Mouse (Mus musculus): ENCODE measurements at regions not wholly inside any gene's neighbourhood (a gene's known extent, or its start where the extent isn't known, plus 50 kb on each side); places are given as distances from the start of the nearest gene placed in this dataset.

GRCm38 (mm10) chr16:47081896-47082295 lies 583.6 kb upstream of the Nectin3 start:
- no peak for DNase-seq (ENCODE audit: low spot score in 2 of 2)

GRCm38 (mm10) chr16:47080330-47080729 lies 582.0 kb upstream of the Nectin3 start:
- DNase-seq (ENCODE audit: low spot score in 2 of 2), result no peak

- DNase-seq (ENCODE audit: low spot score in 2 of 2), result no peak
These were observed 561.1 kb upstream of the Nectin3 start for GRCm38 (mm10) chr16:47059293-47059963.

GRCm38 (mm10) chr16:47058811-47059210 lies 560.5 kb upstream of the Nectin3 start:
- no peak for DNase-seq (ENCODE audit: low spot score in 2 of 2)

GRCm38 (mm10) chr16:47025971-47026370 lies 527.6 kb upstream of the Nectin3 start:
- peak in 1 of 2 experiments; percentile 4 for DNase-seq (ENCODE audit: low spot score in 2 of 2)

- DNase-seq (ENCODE audit: low spot score in 2 of 2), result no peak
These were observed 519.2 kb upstream of the Nectin3 start for GRCm38 (mm10) chr16:47017486-47017885.

- no peak for DNase-seq (ENCODE audit: low spot score in 2 of 2)
These were observed 484.7 kb upstream of the Nectin3 start for GRCm38 (mm10) chr16:46982910-46983600.

GRCm38 (mm10) chr16:46982272-46982909 lies 484.1 kb upstream of the Nectin3 start:
- DNase-seq (ENCODE audit: low spot score in 2 of 2), result no peak

GRCm38 (mm10) chr16:46965741-46966140 lies 467.4 kb upstream of the Nectin3 start:
- DNase-seq (ENCODE audit: low spot score in 2 of 2), result no peak

- no peak for DNase-seq (ENCODE audit: low spot score in 2 of 2)
These were observed 458.7 kb upstream of the Nectin3 start for GRCm38 (mm10) chr16:46956990-46957389.

- peak in 1 of 2 experiments; percentile 2 for DNase-seq (ENCODE audit: low spot score in 2 of 2)
These were observed 427.7 kb upstream of the Nectin3 start for GRCm38 (mm10) chr16:46926060-46926459.

- DNase-seq (ENCODE audit: low spot score in 2 of 2), result no peak
These were observed 396.4 kb upstream of the Nectin3 start for GRCm38 (mm10) chr16:46894576-46895203.

GRCm38 (mm10) chr16:46878739-46879138 lies 380.4 kb upstream of the Nectin3 start:
- no peak for DNase-seq (ENCODE audit: low spot score in 2 of 2)

- DNase-seq (ENCODE audit: low spot score in 2 of 2), result no peak
These were observed 365.6 kb upstream of the Nectin3 start for GRCm38 (mm10) chr16:46863959-46864358.

- no peak for DNase-seq (ENCODE audit: low spot score in 2 of 2)
These were observed 351.2 kb upstream of the Nectin3 start for GRCm38 (mm10) chr16:46849534-46849933.

GRCm38 (mm10) chr16:46848755-46849154 lies 350.4 kb upstream of the Nectin3 start:
- no peak for DNase-seq (ENCODE audit: low spot score in 2 of 2)

GRCm38 (mm10) chr16:46847707-46848356 lies 349.5 kb upstream of the Nectin3 start:
- DNase-seq (ENCODE audit: low spot score in 2 of 2), result no peak

GRCm38 (mm10) chr16:46841179-46841578 lies 342.9 kb upstream of the Nectin3 start:
- DNase-seq (ENCODE audit: low spot score in 2 of 2), result no peak

- no peak for DNase-seq (ENCODE audit: low spot score in 2 of 2)
These were observed 342.4 kb upstream of the Nectin3 start for GRCm38 (mm10) chr16:46840764-46841163.

GRCm38 (mm10) chr16:46825147-46825546 lies 326.8 kb upstream of the Nectin3 start:
- no peak for DNase-seq (ENCODE audit: low spot score in 2 of 2)

GRCm38 (mm10) chr16:46822753-46823152 lies 324.4 kb upstream of the Nectin3 start:
- DNase-seq (ENCODE audit: low spot score in 2 of 2), result no peak

Measured in layer of hippocampus, postnatal 10 days (tissue).